Mouse (Mus musculus) embryonic stem cell, embryonic (primary cell): Measurements from ENCODE around the gene Smbd1.

Experiments used
- CTCF ChIA-PET, 4 experiments: fragments of 300-600 bp in 2 of 4; fragments of 350-600 bp in 2 of 4; sonication (Branson Sonifier 250); formaldehyde crosslinking; loops; one replicate each; lab custom pipeline; 2022; ENCODE audit warnings: inconsistent platforms in 2 of 4; lab: Charles Lee
- POLR2A ChIA-PET, 4 experiments: fragments of 300-600 bp in 2 of 4; fragments of 350-600 bp in 2 of 4; sonication (Branson Sonifier 250); formaldehyde crosslinking; loops; one replicate each; lab custom pipeline; 2022; ENCODE audit warnings: antibody characterized with exemption in 4 of 4, inconsistent platforms in 1 of 4; lab: Charles Lee

Smbd1 gene

GRCm38 (mm10) chr16:32810321-32810720 is at the start of gene Smbd1:
Gene Smbd1 (minus strand): TSS chr16:32810477.
- ChIA-PET CTCF (interaction anchor here (0.6 to 3.0 kb wide), 9 partner anchors 39 to 312 kb away, joined by 3 to 11 read pairs (median 5); no protein-coding TSS in a partner anchor), POLR2A (interaction anchor here in 3 of 4 experiments (0.6 to 2.0 kb wide), 7 partner anchors 11 to 155 kb away, joined by 3 to 6 read pairs (median 3); no protein-coding TSS in a partner anchor)

- POLR2A ChIA-PET = interaction anchor here in 1 of 4 experiments (1.0 kb wide), 1 partner anchor 32 kb away, joined by 3 read pairs; no protein-coding TSS in a partner anchor
- CTCF ChIA-PET = interaction anchor here in 1 of 4 experiments (0.6 kb wide), 1 partner anchor 94 kb away, joined by 3 read pairs; no protein-coding TSS in a partner anchor
Measured at GRCm38 (mm10) chr16:32858771-32859636, 48.7 kb upstream of the Smbd1 start.

GRCm38 (mm10) chr16:32858356-32858755 is 48.1 kb upstream of the Smbd1 start:
- CTCF ChIA-PET = interaction anchor here in 2 of 4 experiments (0.8 to 0.9 kb wide), 2 partner anchors 10 to 43 kb away, joined by 3 read pairs; no protein-coding TSS in a partner anchor
- POLR2A ChIA-PET = interaction anchor here in 1 of 4 experiments (1.0 kb wide), 1 partner anchor 9 kb away, joined by 5 read pairs; no protein-coding TSS in a partner anchor

- POLR2A ChIA-PET = interaction anchor here in 2 of 4 experiments (1.0 to 1.4 kb wide), 2 partner anchors 8 to 11 kb away, joined by 3 to 6 read pairs; no protein-coding TSS in a partner anchor
- CTCF ChIA-PET = interaction anchor here in 1 of 4 experiments (0.6 kb wide), 1 partner anchor 13 kb away, joined by 3 read pairs; no protein-coding TSS in a partner anchor
Measured at GRCm38 (mm10) chr16:32856751-32857150, 46.5 kb upstream of the Smbd1 start.

- ChIA-PET CTCF (interaction anchor here in 1 of 4 experiments (0.7 kb wide), 1 partner anchor 24 kb away, joined by 6 read pairs; no protein-coding TSS in a partner anchor), POLR2A (interaction anchor here in 3 of 4 experiments (0.5 to 1.8 kb wide), 11 partner anchors 10 to 530 kb away, joined by 3 to 8 read pairs (median 4); partner anchors contain the start of genes Fyttd1 (in 1 of the 3) and Rubcn (in 1 of the 3))
Measured at GRCm38 (mm10) chr16:32854050-32854571, 43.8 kb upstream of the Smbd1 start.

- POLR2A ChIA-PET = interaction anchor here in 3 of 4 experiments (0.5 to 1.8 kb wide), 10 partner anchors 10 to 531 kb away, joined by 3 to 8 read pairs (median 4); partner anchors contain the start of genes Fyttd1 (in 1 of the 3) and Rubcn (in 1 of the 3)
- CTCF ChIA-PET = interaction anchor here in 1 of 4 experiments (0.6 to 0.7 kb wide), 2 partner anchors 25 to 76 kb away, joined by 3 to 6 read pairs; no protein-coding TSS in a partner anchor
Measured at GRCm38 (mm10) chr16:32853492-32854049, 43.3 kb upstream of the Smbd1 start.

GRCm38 (mm10) chr16:32849042-32849830 is 39.0 kb upstream of the Smbd1 start:
- CTCF ChIA-PET = interaction anchor here in 3 of 4 experiments (0.6 to 1.2 kb wide), 3 partner anchors 23 to 254 kb away, joined by 3 to 7 read pairs (median 7); no protein-coding TSS in a partner anchor
- POLR2A ChIA-PET = interaction anchor here in 2 of 4 experiments (0.7 to 1.4 kb wide), 4 partner anchors 19 to 30 kb away, joined by 3 read pairs; partner anchors contain the start of genes Fyttd1 (in 1 of the 2) and Rubcn (in 1 of the 2)

- ChIA-PET POLR2A (interaction anchor here in 1 of 4 experiments (1.1 to 1.5 kb wide), 2 partner anchors 11 to 21 kb away, joined by 3 to 4 read pairs; no protein-coding TSS in a partner anchor), CTCF (interaction anchor here in 1 of 4 experiments (1.0 kb wide), 1 partner anchor 21 kb away, joined by 3 read pairs; no protein-coding TSS in a partner anchor)
Measured at GRCm38 (mm10) chr16:32847103-32847502, 36.8 kb upstream of the Smbd1 start.

- CTCF ChIA-PET = interaction anchor here in 1 of 4 experiments (0.5 kb wide), 1 partner anchor 174 kb away, joined by 8 read pairs; no protein-coding TSS in a partner anchor
Measured at GRCm38 (mm10) chr16:32831501-32831900, 21.2 kb upstream of the Smbd1 start.

GRCm38 (mm10) chr16:32829104-32829503 is 18.8 kb upstream of the Smbd1 start:
- CTCF ChIA-PET = interaction anchor here in 1 of 4 experiments (1.5 kb wide), 1 partner anchor 16 kb away, joined by 4 read pairs; no protein-coding TSS in a partner anchor
- POLR2A ChIA-PET = interaction anchor here in 2 of 4 experiments (0.9 to 1.5 kb wide), 4 partner anchors 9 to 227 kb away, joined by 3 to 4 read pairs (median 3); partner anchors contain the start of gene Rpl35a (in 1 of the 2)

More at GRCm38 (mm10) chr16:32831501-32831900, 21.2 kb upstream of the Smbd1 start:
- POLR2A ChIA-PET = no interaction called here

GRCm38 (mm10) chr16:32826521-32826920 is 16.2 kb upstream of the Smbd1 start:
- ChIA-PET POLR2A (interaction anchor here (0.5 to 5.8 kb wide), 17 partner anchors 9 to 230 kb away, joined by 3 to 30 read pairs (median 4); partner anchors contain the start of genes Fyttd1 (in 1 of the 4), Iqcg (in 1 of the 4), Rpl35a (in 1 of the 4) and Rubcn (in 1 of the 4)), CTCF (interaction anchor here (0.5 to 5.2 kb wide), 17 partner anchors 10 to 384 kb away, joined by 3 to 39 read pairs (median 4); no protein-coding TSS in a partner anchor)

- POLR2A ChIA-PET = interaction anchor here (0.5 to 5.8 kb wide), 19 partner anchors 9 to 552 kb away, joined by 3 to 30 read pairs (median 4); partner anchors contain the start of genes Fyttd1 (in 1 of the 4), Iqcg (in 1 of the 4), Rpl35a (in 1 of the 4) and Rubcn (in 1 of the 4)
- CTCF ChIA-PET = interaction anchor here in 3 of 4 experiments (0.6 to 5.2 kb wide), 8 partner anchors 11 to 128 kb away, joined by 3 to 39 read pairs (median 5); no protein-coding TSS in a partner anchor
Measured at GRCm38 (mm10) chr16:32825380-32825779, 15.1 kb upstream of the Smbd1 start.

- ChIA-PET CTCF (interaction anchor here in 3 of 4 experiments (0.6 to 5.2 kb wide), 3 partner anchors 10 to 115 kb away, joined by 3 to 39 read pairs (median 7); no protein-coding TSS in a partner anchor), POLR2A (interaction anchor here in 2 of 4 experiments (0.8 to 5.8 kb wide), 7 partner anchors 10 to 62 kb away, joined by 3 to 30 read pairs (median 4); partner anchors contain the start of genes Fyttd1 (in 1 of the 2) and Rubcn (in 1 of the 2))
Measured at GRCm38 (mm10) chr16:32824061-32824460, 13.8 kb upstream of the Smbd1 start.

GRCm38 (mm10) chr16:32823487-32823886 is 13.2 kb upstream of the Smbd1 start:
- POLR2A ChIA-PET = interaction anchor here in 2 of 4 experiments (0.8 to 5.8 kb wide), 5 partner anchors 9 to 63 kb away, joined by 3 to 30 read pairs (median 4); partner anchors contain the start of genes Fyttd1 (in 1 of the 2) and Rubcn (in 1 of the 2)

GRCm38 (mm10) chr16:32822881-32823280 is 12.6 kb upstream of the Smbd1 start:
- ChIA-PET CTCF (interaction anchor here in 2 of 4 experiments (0.6 to 5.2 kb wide), 4 partner anchors 8 to 238 kb away, joined by 3 to 39 read pairs (median 10); no protein-coding TSS in a partner anchor), POLR2A (interaction anchor here in 3 of 4 experiments (0.6 to 5.8 kb wide), 7 partner anchors 9 to 306 kb away, joined by 3 to 30 read pairs (median 6); partner anchors contain the start of genes Iqcg (in 2 of the 3), Rpl35a (in 2 of the 3), Fyttd1 (in 1 of the 3) and Rubcn (in 1 of the 3))

More at GRCm38 (mm10) chr16:32823487-32823886, 13.2 kb upstream of the Smbd1 start:
- CTCF ChIA-PET = interaction anchor here in 2 of 4 experiments (0.6 to 5.2 kb wide), 3 partner anchors 9 to 161 kb away, joined by 3 to 39 read pairs (median 7); no protein-coding TSS in a partner anchor
